Mouse (Mus musculus): ENCODE data around the gene Wfdc15b.

DNA sequence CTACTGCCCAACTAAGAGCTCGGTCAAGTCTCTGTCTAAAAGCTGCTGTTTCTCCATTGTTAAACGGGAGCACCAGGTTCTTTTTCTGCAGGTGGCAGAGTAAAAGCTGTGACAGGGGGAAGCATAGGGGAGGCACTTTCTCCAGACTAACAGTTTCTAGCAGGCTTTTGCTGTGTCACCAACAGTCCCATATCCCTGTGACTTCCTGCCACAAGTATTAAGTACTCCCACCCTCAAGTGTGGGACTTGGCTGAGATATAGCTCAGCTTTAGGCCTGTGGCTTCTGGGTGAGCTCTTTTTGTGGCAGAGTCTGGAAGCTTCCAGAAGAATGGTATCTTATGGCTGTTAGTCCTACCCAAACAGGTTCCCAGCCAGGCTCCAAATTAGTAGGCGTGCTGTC, 45.6 kb downstream of the Wfdc15b start:
- TF ChIP-seq CTCF (IDR thresholded peaks at IDR 0.05; ENCODE audit: borderline replicate concordance, insufficient read depth, low read length) (no peak), POLR2A (IDR thresholded peaks at IDR 0.05; ENCODE audit: low read depth, low read length) (no peak)
